Mouse (Mus musculus) heart, adult 2 months (tissue): ENCODE results near the gene Lamp1.

Experiments
- CTCF ChIP-seq: fragments of 200-600 bp; IDR thresholded peaks from 2 replicates; pipeline ENCODE4 v1.8.1; 2022; ENCODE audit warnings: antibody characterized with exemption, mild to moderate bottlenecking, moderate library complexity
- POLR2A ChIP-seq: fragments of 200-500 bp; IDR thresholded peaks from 2 replicates; pipeline ENCODE4 v1.6.1; 2011; ENCODE audit warnings: mild to moderate bottlenecking, low read depth, low read length, control low read depth; ENCODE audit not compliant: insufficient read depth

DNA sequence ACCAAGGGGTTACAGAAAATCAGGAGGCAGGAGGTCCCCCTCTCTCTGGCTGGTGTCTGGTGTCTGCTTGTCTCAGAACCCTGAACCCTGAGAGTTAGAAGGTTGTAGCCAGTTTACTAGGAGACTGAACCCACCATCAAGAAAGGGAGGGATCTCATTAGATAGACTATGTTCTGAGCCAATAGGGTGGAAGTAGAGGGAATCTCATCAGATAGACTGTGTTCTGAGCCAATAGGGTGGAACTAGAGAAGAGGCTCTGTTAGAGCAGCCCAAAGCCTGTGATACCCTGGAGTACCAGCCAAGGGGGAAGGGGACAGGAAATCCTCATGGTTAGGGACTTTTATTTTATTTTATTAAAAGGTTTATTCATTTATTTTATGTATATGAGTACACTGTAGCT lies 59.0 kb downstream of the Lamp1 start:
- no peak for TF ChIP-seq POLR2A
- no peak for TF ChIP-seq CTCF
